Mouse (Mus musculus): Measurements from ENCODE around the gene Xpnpep1. TPM values are rescaled to one million over a fixed set of nuclear protein-coding genes. Genes with fewer than 3 reads are reported as not detected.

Xpnpep1 gene
- total RNA-seq, 2 experiments from 2014 or later, result 97.3 to 97.5 TPM

DNA sequence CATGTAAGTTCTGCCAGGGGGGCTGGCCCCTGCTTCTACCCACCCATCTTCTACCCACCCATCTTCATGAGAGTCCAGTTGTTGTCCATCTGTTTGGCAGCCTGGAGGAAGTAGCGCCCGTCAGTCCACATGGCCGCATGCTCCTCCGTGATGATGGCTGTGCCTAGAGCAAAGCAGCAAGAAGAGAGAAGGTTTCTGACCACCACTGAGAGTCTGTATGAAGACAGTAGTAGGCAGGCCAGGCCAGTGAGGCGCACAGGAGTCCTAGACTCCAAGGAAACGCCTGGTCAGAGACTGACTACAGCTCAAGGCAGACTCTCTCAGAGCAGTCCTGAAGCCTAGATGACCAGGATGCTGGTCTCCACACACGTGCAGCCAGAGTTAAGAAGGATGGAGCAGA, 26.7 kb downstream of the Xpnpep1 start:
- intact Hi-C loops (cut with DNase I), result no loop called here

DNA sequence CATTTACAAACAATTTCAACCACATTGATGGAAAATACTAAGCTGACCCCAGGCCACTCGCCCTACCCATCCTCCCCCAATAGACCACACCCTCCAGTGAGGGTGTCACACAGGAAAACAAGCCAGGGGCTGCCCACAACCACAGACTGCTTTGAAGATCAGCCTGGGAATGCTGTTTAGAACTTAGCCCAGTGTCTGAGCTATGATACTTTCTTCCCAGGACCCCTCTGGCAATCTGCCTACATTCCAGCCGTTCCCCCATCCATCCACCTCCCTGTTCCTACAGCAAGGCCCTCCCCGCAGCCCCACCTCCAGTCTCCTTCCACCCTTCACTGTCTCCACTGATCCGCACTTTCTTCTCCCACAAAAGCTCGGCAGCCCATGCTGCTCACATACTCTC, 29.1 kb downstream of the Xpnpep1 start:
- intact Hi-C loops (cut with DNase I), result no loop called here
- no peak for DNase-seq (ENCODE audit: low spot score in 2 of 2)

More for the DNA sequence above, 26.7 kb downstream of the Xpnpep1 start:
- no peak for DNase-seq (ENCODE audit: low spot score in 2 of 2)

DNA sequence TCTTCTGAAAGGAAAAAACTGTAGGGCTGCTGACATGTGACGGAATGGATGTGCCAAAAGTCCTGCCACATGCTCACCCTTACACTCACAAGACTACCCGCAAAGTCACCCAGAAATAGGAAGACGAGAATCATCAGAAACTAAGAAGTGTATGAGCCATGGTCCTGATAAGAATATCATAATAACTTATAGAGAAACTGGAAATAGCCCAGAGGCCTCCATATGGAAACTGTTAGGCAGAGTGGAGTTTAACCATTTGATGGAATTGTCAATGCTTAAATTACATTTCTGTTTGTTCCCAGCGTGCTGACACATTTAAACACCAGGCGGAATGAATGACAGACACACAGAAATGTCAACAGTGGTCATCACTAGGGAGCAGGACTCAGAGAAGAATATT, 31.1 kb downstream of the Xpnpep1 start:
- DNase-seq (ENCODE audit: low spot score in 2 of 2), result no peak
- intact Hi-C loops (cut with DNase I), result loop anchor here (5.0 kb wide), 2 partner anchors 238 to 358 kb away; no protein-coding TSS in a partner anchor

DNA sequence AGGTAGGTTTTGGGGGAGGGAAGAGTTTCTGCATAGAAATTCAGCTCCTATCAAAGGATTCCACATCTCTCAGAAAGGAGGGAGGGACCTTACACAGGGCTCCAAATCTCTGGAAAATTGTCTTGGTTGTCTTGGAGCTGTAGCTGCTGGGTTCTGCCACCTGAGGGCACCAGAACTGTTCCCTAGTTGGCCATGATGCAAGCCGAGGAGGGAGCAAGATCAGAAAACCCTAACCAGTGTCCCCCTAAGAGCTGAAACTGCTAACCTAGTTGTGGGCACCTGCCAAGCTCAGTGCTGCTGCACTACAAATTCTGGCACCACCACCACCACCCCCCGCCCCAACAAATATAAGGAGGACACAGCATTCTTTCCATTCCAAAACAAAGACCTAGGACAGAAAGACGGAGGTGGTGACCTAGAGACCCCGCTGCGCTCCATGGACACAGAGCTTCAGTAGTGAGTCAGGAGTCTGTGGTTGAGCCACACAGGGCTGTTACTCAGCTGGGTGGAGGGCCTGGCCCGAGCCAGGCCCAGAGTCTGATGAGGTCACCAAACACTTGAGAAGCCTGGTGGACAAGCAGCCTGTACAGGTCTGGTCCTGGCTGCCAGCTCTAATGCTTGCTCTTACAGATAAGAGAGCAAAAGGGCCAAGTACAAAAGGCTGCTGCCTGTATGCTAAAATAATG, 31.9 kb downstream of the Xpnpep1 start:
- intact Hi-C loops (cut with DNase I), result loop anchor here (5.0 kb wide), 2 partner anchors 239 to 359 kb away; no protein-coding TSS in a partner anchor
- DNase-seq (ENCODE audit: low spot score in 2 of 2), result peak; percentile 81 to 86

DNA sequence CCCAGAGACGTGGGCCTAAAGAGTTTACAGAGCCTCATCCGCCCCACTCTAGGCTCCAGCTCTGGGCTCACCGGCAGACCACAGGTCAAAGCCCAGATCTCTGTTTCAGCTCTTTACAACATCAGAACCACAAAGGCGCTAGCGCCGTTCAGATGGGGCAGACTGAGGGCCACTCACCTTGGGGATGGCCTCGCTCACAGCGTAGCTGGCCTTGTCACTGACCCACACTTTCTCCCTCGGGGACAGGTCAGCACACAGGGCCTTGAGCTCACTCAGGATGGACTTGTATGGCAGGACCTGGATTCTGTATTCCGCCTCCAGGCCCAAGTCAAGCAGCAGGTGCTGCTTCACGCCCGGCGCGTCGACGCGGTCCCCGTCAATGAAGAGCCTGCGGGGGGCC, 34.0 kb downstream of the Xpnpep1 start:
- no peak for DNase-seq (ENCODE audit: low spot score in 2 of 2)
- intact Hi-C loops (cut with DNase I), result loop anchor here (5.0 kb wide), 2 partner anchors 241 to 361 kb away; no protein-coding TSS in a partner anchor

DNA sequence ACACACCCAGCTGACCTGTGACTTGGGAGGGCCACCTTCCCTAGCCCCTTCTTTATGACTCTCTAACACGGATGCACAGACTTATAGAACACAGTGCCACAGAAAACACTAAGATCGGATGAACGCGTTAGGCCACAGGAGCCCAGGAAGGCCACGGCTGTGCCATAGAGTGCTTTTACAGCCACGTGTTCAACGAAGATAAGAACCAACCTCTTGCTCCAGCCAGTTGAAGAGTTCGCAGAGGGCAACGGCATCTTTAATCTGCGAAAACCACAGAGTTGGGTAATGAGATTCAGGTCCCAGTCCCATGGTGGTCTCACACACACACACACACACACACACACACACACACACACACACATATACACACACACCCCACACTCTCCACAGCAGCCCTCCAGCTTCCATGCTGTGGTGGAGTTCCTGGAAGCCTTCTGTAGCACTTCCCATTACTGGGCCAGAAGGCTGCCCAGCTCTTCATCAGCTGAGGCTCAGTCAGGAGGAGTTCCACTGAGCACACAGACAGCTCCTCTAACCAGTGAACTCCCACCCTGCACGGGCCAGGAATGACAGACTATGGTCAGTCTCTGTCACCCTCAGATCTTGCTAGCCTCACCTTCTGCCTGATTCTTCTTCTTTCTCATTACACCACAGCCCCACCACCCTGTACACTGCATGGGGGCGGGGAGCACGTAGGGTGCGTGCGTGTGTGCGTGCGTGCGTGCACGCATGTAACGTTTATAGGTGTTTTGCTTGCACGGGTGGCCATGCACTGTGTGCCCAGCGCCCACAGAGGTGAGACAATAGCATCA, 36.3 kb downstream of the Xpnpep1 start:
- no peak for DNase-seq (ENCODE audit: low spot score in 2 of 2)
- intact Hi-C loops (cut with DNase I), result no loop called here

DNA sequence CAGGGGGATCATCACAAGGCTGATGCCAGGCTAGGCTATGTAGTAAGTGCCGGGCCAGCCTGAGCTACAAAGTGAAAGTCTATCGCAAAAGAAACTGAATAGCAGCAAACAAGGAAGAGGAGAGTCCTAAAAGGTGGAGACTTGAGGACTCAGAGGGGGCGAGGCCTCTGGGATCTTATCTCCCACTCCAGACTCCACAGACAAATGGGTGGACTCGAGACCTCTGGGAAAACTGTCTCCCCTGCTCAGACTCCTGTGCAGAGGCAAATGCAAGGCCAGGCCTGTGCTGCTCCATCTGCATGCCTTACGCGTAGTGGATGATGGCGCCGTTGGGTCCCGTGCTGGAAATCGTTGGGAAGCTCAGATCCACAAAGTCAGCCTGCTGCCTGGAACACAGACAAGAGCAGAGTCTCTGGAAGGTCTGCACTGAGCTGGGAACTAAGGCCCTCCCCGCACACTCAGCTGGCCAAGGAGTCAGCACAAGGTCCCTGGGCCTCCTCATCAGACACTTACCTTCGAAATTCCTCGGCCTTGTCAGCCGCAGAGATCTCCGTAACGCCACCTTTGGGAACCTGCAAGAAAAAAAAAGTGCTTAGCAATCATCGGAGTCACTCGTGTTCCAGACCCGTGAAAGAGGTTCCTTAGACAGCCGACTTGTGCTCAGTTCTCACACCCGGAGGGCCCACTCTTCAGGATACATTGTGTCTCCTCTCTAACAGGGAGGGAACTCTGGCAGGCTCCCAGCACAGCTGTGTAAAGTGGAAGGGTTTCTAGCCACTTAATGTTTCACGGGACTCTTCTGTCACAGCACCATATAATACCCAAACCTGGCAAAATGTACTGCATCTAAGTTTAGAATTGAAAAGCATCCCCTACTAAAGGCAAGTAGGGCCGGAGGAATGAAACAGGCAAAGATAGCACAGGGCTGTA, 37.6 kb downstream of the Xpnpep1 start:
- DNase-seq (ENCODE audit: low spot score in 2 of 2), result no peak
- intact Hi-C loops (cut with DNase I), result no loop called here

DNA sequence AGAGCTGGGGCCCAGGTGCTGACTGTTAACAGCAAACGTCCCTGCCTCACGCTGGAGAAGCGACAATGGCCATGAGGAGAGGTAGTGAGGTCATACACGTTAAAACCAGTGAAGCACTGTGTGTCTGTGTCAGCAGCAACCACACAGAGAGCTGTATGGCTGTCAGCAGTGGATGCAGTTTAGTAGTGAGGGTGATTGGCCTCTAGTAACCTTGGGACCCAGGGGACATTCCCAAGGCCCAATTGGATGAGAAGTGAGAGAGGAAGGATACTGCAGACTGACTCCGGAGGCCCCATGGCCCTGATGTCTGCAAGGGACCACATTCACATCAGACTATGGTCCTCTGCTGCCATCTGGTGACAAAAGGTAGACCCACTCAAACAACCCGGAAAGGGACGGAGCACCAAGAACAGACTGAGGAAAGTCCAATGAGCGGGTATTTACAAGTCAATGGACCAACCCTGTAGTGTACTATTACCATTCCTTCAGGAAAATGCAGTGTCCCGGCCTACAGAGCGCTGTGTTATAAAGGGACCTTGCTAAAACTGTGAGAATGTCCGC, 47.1 kb downstream of the Xpnpep1 start:
- intact Hi-C loops (cut with DNase I), result no loop called here
- DNase-seq (ENCODE audit: low spot score in 2 of 2), result peak; percentile 74 to 79

DNA sequence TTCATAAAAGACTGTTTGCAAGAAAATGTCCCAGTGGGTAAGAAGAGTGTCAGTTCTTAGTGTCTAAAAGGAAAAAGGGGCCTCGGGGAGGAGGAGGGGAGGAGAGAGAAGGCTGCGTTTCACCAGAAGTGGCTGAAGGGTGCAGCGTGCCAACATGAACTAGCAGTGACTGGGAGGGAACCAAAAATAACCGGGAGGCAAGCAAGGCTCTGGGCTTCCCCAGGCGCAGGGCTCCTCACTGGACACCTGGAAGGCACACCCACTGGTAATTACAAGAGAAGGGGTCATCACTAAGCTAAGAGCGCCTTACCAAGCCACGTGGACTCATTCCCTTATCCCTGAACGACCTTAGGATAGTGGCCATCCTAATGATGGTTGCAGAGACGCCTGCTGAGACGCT, 48.1 kb downstream of the Xpnpep1 start:
- no peak for DNase-seq (ENCODE audit: low spot score in 2 of 2)
- intact Hi-C loops (cut with DNase I), result no loop called here

DNA sequence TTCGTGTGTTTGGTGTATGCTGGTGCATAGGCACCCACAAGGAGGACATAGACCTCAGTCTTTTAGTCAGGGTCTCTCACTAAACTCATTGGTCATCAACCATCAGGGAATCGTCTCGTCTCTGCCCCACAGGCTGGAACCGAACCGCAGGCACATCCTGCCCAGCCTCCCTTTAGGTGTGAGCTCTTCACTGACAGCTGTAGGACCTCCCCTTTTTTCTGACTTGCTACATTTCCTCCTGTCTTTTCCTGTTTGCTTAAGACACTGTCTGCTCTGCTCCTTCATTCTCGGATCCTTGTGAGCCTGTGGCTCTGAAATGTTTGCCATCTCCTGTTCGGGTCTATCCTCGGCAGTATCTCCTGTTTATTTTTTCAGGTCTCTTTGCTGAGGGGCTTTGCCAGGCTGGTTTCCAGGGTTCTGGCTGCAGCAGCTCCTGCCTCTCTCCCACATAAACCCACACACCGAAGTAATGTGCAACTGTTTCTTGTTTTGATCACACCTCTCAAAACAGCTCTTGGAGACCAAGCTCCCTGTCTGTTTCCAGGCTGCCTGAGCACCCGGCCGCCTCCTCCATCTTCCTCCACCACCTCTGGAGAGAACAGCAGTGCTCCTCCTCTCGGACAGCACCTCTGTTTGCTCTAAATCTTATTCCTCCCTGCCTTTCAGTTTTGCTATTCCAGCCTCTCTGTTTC, 60.8 kb downstream of the Xpnpep1 start:
- DNase-seq (ENCODE audit: low spot score in 2 of 2), result peak; percentile 39 to 59
- intact Hi-C loops (cut with DNase I), result loop anchor here (10.0 kb wide), 1 partner anchor 354 kb away; no protein-coding TSS in a partner anchor

DNA sequence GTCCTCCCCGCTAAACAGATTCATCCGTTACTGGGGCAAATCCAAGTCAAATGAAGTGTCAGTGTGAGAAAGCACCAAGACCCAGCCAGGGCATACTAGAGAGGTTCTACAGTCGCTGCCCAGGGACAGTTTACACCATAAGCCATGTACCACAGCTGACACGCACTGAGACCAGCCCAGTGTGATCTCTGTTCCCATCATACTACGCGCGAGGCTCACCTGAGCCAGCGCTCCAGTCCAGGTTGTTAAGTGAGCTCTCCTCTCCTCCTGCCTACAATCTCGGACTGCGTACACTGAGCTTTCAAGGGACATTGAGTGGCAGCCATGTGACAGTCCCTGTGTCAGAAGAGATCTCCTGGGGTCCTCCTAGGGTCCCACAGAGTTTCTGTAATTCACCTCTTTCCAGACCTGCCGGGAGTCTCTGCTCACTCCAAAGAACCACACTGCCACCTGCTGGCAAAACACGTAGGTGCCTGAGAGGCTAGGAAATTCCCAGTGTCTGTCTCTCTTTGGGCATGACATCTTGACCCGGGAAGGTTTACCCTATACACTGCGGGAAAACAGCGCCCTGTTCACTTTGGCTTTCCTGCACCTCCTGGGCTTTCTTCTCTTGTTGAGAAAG, 64.3 kb downstream of the Xpnpep1 start:
- intact Hi-C loops (cut with DNase I), result loop anchor here (10.0 kb wide), 1 partner anchor 351 kb away; no protein-coding TSS in a partner anchor
- peak; percentile 66 to 88 for DNase-seq (ENCODE audit: low spot score in 2 of 2)

DNA sequence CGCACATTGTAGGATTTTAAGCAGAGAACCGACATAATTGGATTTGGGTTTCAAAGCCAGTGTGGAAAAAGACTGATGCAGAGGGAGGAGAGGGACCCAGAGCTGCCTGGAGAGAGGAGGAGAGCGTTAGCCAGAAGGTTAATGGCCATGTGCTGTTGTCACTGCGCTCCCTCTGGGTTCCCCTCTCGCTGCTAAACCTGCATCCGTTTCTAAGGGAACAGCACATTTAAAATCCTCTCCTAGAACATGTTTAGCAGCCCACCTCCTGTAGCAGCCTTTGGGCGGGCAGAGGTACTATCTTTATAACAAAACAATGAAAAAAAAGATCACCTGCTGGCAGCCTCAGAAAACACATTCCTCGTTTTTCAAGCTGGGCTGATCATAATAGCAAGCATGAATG, 73.7 kb downstream of the Xpnpep1 start:
- DNase-seq (ENCODE audit: low spot score in 2 of 2), result peak in 1 of 2 experiments; percentile 55

DNA sequence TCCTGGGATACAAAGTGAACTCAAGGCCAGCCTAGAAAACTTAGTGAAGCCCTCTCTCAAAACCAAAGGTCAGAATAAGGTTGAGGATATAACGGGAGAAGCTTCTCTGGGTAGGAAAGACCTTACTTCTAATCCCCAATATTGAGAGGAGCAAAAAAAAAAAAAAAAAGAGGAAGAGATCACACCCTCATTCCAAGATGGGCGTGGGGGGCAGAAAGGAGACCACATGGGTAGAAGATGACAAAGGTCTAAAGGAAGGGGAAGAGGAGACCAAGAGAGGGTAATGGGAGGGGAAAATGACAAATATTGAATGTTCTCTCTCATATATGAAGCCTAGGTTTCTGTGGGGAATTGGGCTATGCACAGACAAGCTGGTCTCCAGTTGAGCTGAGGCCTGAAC, 77.3 kb downstream of the Xpnpep1 start:
- intact Hi-C loops (cut with DNase I), result no loop called here
- no peak for DNase-seq (ENCODE audit: low spot score in 2 of 2)

More for the DNA sequence above, 73.7 kb downstream of the Xpnpep1 start:
- intact Hi-C loops (cut with DNase I), result no loop called here

DNA sequence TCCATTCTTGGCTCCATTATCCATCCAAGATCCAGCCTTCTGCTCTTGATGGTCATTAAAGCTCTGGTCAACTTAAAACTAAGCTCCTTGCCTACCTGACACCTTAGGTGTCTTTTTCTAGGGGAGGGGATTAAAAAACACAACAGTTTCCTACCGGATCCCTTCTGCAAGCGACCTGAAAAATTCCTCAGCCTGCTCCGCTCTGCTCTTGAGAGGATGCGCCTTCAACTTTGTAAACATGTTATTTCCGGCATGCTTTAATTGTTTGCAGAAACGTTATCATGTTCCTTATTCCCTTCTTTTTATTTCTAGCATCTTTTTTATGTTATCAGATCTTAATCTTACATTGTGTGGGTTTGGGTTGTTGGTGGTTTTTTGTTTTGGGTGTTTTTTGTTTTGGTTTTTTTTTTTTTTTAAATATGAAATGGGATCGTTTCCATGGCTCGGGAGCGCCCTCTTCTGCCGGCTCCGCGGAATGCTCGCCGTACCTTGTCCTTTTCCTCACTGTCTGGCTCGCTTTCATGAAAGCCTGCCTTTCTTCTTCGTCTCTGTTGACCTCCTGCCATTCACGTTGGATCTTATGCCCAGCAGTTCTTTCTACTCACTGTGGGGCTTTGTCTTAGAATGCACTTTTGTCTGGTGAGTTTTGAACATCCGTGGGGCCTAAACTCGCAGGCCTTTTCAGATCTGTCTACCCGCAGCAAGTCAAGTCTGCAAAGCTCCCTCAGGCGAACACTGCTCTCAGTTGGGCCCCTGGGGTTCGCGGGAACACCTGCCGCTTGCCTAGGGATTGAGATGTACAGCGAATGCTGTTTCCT, 117.1 kb downstream of the Xpnpep1 start:
- peak; percentile 63 to 83 for DNase-seq (ENCODE audit: low spot score in 2 of 2)
- intact Hi-C loops (cut with DNase I), result loop anchor here (5.0 to 10.0 kb wide), 2 partner anchors 198 to 301 kb away; no protein-coding TSS in a partner anchor

DNA sequence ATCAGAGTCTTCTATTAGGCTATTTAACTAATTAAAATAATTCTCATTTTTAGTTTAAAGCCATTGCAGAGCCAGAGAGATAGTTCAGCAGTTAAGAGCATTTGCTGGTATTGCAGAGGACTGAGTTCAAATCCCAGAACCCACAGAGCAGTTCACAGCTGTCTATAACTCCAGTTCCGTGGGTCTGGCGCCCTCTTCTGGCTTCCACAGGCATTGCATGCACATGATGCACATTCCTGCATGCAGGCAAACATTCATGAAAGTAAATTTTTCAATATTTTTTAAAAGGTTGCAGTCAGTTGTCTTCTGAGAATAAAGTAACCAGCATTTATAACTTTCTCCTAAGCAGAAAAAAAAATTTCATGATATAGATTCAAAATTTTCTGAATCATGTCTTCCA, 135.8 kb downstream of the Xpnpep1 start:
- intact Hi-C loops (cut with DNase I), result no loop called here
- no peak for DNase-seq (ENCODE audit: low spot score in 2 of 2)

DNA sequence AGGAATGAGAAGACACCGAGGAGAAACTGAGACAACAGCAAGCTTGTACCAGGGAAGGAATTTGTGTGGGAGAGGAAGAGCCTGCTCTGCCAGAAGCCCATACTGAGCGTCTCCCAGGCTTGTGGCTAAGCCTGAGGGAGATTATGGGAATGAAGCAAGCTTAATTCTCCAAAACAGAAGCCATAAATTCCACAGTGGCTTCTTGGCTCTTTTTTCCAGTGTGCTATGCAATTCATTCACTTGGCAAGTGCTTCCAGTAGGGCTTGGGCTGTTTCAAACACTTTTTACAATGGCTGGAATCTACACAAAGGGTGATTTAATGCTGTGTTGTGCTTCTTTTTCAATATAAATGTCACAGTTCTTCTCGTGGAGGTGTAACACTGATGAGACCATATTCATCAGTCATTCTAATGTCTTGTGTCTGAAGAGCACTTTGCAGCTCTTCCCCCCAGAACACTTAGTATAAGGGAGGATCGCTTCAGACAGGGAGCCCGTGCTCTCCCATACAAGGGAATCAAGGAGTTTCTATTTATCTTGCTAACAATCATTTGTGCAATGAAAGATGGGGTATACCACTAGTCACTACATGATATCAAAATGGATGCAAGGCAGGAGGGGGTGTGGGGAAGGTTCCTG, 148.1 kb downstream of the Xpnpep1 start:
- intact Hi-C loops (cut with DNase I), result no loop called here
- DNase-seq (ENCODE audit: low spot score in 2 of 2), result no peak

Measured in left cerebral cortex, postnatal 14 days (tissue).